Mouse (Mus musculus) fat pad, adult 2 months (tissue): Measurements from ENCODE around the gene Tnfrsf22.

Source experiments
- DNase-seq: peaks from one replicate; pipeline ENCODE4 v3.0.0-alpha.2; 2011; ENCODE audit warnings: low read depth, low spot score; ENCODE audit errors: extremely low read depth

Tnfrsf22 gene

GRCm38 (mm10) chr7:143636674-143637073 lies 12.8 kb downstream of the Tnfrsf22 start:
- DNase-seq = no peak

- DNase-seq = peak; percentile 14
These were observed 18.0 kb downstream of the Tnfrsf22 start for GRCm38 (mm10) chr7:143631503-143631902.

- DNase-seq = no peak
These were observed 20.0 kb downstream of the Tnfrsf22 start for GRCm38 (mm10) chr7:143629501-143629900.

GRCm38 (mm10) chr7:143628540-143628939 lies 20.9 kb downstream of the Tnfrsf22 start, which contains the start of gene Tnfrsf26:
Gene Tnfrsf26, minus strand, starts transcription at chr7:143628722.
- no peak for DNase-seq

GRCm38 (mm10) chr7:143627555-143628286 lies 21.7 kb downstream of the Tnfrsf22 start:
- DNase-seq = no peak

- DNase-seq = no peak
These were observed 23.3 kb downstream of the Tnfrsf22 start for GRCm38 (mm10) chr7:143626178-143626577.

- DNase-seq = no peak
These were observed 24.3 kb downstream of the Tnfrsf22 start for GRCm38 (mm10) chr7:143625151-143625550.

GRCm38 (mm10) chr7:143624561-143624960 lies 24.9 kb downstream of the Tnfrsf22 start:
- no peak for DNase-seq

- DNase-seq = no peak
These were observed 28.5 kb downstream of the Tnfrsf22 start for GRCm38 (mm10) chr7:143620951-143621350.

GRCm38 (mm10) chr7:143614404-143615135 lies 34.9 kb downstream of the Tnfrsf22 start:
- no peak for DNase-seq

- DNase-seq = no peak
These were observed 37.2 kb downstream of the Tnfrsf22 start for GRCm38 (mm10) chr7:143612215-143612614.

GRCm38 (mm10) chr7:143605321-143605720 lies 44.1 kb downstream of the Tnfrsf22 start:
- no peak for DNase-seq

GRCm38 (mm10) chr7:143604889-143605288 lies 44.6 kb downstream of the Tnfrsf22 start:
- DNase-seq = no peak

GRCm38 (mm10) chr7:143601705-143602104 lies 47.8 kb downstream of the Tnfrsf22 start:
- no peak for DNase-seq

GRCm38 (mm10) chr7:143600231-143600740 lies 49.2 kb downstream of the Tnfrsf22 start:
- DNase-seq = no peak

- DNase-seq = peak; percentile 78
These were observed 49.8 kb downstream of the Tnfrsf22 start, which contains the start of gene Cars for GRCm38 (mm10) chr7:143599428-143600230. Gene Cars, minus strand, starts transcription at chr7:143600090.

- peak; percentile 40 for DNase-seq
These were observed 54.6 kb downstream of the Tnfrsf22 start for GRCm38 (mm10) chr7:143594865-143595264.

- DNase-seq = no peak
These were observed 57.2 kb downstream of the Tnfrsf22 start for GRCm38 (mm10) chr7:143592255-143592654.

GRCm38 (mm10) chr7:143588006-143588405 lies 61.5 kb downstream of the Tnfrsf22 start:
- DNase-seq = no peak

- no peak for DNase-seq
These were observed 61.9 kb downstream of the Tnfrsf22 start for GRCm38 (mm10) chr7:143587586-143587985.
